Mouse (Mus musculus) lung, postnatal 4 days (tissue): Measurements from ENCODE around the gene Dnmt3a.
"Not testable (repeated sequence)": the region's sequence is repeated elsewhere in the genome, so short reads cannot be mapped to it uniquely, and the experiment has no call there.

Source experiments
- DNase-seq, 2 experiments: peaks; one replicate each; pipeline ENCODE4 v3.0.0; 2021

The Dnmt3a gene

DNA sequence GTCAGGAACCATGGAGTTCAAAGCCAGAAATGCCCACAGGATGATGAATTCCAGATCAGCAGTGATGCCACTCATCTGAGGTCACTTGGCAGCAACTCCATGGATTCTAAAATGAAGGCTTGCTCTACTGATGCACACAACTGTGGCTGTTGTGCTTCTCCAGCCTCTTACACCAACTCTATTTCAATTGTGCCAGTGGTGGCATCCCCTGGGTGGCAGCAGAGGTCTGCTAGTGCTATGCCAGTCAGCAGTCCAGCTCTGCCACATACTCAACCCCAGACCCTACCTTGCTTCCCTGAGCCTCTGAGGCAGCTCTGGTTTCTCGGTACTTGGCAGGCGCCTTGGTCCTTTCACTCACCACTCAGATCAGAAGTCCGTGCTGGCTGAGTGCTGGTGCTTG, 123.0 kb downstream of the Dnmt3a start:
- peak in 1 of 2 experiments; percentile 29 for DNase-seq

DNA sequence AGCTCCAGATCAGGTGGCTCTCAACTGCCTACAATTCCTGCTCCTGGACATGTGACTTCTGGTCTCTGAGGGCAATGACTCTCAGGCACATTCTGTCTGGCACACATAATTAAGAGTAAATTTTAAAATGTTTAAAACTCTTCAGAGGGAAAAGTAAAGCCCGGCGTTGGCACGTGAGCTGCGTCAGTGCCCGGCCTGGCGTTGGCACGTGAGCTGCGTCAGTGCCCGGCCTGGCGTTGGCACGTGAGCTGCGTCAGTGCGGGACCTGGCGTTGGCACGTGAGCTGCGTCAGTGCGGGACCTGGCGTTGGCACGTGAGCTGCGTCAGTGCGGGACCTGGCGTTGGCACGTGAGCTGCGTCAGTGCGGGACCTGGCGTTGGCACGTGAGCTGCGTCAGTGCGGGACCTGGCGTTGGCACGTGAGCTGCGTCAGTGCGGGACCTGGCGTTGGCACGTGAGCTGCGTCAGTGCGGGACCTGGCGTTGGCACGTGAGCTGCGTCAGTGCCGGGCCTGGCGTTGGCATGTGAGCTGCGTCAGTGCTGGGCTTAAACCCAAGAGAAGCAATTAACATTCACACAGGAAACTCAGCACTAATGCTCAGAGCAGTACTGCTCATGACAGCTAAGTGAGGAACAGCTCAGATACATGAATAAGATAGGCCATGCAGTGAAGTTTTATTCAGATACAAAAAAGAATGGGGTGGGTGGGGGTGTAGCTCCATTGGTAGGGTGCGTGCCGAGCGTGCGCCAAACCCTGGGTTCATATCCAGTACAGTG, 124.5 kb downstream of the Dnmt3a start:
- DNase-seq = not testable (repeated sequence)

DNA sequence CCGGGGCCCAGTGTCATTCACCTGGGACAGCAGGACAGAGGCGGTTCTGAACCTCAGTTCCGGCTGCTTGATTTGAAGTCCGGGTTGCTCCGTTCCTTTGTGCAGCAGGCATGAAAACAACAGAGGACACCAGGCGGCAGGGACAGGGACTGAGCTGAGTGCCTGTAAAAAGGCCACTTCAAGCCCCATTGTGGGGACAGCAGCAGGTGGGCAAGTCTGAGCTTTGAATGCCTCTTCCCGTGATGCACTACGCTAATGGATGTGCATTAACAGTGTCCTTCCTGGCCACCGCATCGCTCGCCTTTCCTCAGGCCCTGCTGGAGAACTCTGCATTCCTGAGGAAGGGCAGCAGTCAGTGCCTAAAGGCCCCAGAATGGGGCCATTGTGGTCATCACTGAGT, 136.2 kb downstream of the Dnmt3a start:
- no peak for DNase-seq

DNA sequence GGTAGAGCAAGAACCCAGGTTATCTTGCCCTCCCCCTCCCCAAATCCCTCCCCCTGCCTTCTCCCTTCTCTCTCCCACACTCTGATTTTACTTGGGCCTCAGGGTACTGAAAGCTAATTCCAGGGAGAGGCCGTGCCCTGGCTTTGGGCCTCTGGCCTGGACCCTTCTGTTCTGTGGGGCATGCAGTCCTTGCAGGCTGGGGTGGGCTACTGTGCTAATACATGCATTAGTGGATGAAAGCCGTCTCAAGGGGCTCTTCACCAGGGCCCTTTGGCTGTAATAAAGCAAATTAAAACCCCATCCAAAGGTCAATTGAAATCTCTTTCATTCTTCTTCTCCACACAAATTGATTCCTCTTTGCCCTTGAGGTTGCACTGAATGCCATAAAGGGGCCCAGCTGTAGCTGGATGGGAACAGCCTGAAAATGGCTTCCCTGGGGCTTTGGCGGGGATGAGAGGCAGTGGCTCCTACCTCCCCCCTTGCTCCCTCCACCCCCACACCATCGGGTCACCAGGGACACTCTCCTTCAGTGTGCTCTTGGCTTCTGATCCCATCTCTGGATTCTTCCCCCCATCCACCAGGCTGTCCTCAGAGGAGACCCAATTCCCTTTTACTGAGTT, 138.8 kb downstream of the Dnmt3a start:
- no peak for DNase-seq

DNA sequence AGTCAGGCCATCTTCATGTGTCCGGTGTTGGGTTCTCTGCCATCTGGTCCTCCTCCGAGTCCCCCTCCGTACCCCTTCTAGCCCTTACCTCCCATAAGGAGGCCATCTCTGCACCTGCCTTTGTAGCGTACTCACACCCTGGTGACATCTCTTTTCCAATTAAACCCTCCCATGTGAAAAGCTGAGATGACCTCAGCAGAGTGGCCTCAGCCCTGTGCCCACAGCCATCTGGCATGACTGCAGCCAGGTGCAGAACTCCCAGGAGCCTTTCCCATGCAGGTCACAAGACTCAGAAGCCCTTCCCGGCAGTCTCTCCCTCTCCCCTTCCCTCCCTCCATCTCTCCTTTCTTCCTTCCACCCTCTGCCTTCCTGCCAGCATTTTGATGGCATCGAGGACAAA, 141.7 kb downstream of the Dnmt3a start:
- DNase-seq = no peak

DNA sequence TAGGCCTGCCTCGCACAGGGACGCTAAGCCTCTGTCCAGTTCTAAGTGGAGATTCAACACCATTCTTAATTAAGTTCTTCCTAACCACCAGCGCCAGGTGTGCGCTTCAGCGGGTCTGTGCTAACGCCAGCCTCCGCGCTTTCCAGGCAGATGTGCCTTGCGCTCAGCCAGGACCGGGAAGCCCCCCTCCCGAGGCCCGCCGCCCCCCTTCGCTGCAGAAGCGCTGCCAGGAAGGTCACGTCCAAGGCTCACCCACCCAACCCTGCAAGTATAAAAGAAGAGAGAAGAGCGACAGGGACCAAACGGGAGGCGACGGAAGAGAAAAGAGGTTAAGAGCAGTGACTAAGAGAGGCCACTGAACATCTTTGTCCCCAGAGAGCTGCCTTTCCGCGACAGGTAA, 148.8 kb downstream of the Dnmt3a start, which contains the start of gene Pomc:
Gene Pomc, plus strand, starts transcription at position 301 of the 400 bp plus-strand sequence.
- DNase-seq = no peak

DNA sequence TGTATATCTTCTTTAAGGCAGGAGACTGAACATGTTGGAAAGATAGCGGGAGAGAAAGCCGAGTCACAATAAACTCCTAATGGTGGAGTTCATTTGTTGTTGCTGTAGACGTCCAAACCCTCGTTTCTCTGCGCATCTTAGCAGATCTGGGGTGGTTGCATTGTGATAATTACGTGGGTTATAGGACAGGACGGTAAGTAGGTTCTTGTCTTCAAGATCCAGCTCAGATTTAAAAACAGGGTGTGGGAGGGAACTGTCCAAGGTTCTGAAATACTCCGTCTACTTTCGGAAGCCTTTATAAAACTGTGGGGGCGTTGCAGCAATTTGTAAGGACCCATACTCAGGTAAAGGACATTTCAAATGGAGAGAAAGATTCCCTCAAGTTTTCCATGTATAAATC, 149.6 kb downstream of the Dnmt3a start:
- DNase-seq = no peak

DNA sequence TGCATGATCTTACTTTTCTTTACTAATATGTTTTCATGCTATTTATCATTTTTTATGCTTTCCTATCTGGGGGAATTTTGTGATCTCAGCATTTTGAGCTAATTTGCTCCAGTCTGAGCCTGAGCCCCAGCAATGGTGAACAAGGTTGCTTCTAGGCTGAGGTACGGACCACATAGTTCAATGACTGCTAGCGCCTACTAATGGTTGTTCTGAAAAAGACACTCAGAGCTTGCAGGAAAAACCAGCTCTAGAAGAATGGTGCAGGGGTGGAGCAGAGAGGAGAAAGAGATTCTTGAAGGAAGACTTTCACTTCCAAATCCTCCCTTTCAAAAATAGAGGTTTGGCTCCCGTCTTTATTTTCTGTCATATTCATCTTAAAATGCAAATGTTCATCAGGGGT, 150.5 kb downstream of the Dnmt3a start:
- no peak for DNase-seq

DNA sequence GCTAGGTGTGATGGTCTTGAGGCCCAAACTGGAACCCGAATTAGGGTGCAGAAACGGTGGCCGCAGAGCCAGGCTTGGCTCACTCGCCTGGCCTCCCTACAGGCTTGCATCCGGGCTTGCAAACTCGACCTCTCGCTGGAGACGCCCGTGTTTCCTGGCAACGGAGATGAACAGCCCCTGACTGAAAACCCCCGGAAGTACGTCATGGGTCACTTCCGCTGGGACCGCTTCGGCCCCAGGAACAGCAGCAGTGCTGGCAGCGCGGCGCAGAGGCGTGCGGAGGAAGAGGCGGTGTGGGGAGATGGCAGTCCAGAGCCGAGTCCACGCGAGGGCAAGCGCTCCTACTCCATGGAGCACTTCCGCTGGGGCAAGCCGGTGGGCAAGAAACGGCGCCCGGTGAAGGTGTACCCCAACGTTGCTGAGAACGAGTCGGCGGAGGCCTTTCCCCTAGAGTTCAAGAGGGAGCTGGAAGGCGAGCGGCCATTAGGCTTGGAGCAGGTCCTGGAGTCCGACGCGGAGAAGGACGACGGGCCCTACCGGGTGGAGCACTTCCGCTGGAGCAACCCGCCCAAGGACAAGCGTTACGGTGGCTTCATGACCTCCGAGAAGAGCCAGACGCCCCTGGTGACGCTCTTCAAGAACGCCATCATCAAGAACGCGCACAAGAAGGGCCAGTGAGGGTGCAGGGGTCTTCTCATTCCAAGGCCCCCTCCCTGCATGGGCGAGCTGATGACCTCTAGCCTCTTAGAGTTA, 154.2 kb downstream of the Dnmt3a start:
- DNase-seq = peak; percentile 88 to 92

DNA sequence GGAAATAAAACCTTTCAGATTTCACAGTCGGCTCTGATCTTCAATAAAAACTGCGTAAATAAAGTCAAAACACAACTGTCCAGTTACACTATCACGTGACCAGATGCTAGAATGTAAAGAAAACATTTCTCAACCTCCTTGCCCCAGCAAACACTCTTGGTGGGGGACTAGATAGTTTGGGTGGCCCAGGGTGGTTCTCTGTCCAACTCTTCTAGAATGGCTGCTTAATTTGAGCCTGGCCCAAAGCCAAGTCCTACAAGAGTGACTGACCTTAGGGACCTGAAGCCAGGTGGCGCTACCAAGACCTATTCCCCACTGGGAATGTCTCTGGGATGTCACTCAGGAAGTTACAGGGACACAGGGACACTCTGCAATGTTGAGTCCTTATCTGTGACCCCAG, 154.7 kb downstream of the Dnmt3a start:
- peak in 1 of 2 experiments; percentile 6 for DNase-seq
